Mouse (Mus musculus): ENCODE measurements around the gene Rnf40.

DNA sequence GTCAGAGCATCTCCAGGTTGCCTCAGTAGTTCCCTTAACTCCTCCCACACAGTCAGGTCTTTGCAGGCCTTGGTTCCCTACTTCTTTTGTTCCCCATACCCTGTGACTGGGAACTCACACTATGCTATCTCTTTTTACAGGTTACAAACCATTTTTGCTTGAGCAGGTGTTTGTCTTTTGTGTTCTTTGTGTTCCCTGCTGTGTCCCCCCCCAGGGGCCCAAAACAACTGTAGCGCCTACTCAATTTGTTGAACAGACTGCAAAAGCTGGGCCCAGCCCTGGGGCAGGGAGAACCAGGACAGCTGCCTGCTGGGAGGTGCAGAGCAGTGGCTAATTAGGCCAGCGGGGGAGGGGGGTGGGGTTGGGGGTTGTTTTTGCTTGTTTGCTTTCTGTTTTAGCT, 29.4 kb downstream of the Rnf40 start:
- TF ChIP-seq USF1 (IDR thresholded peaks at IDR 0.05; ENCODE audit: low read depth), result no peak
- no peak for TF ChIP-seq POLR2A (IDR thresholded peaks at IDR 0.05; ENCODE audit: insufficient read length, low read depth)
- no peak for TF ChIP-seq MYOD1 (IDR thresholded peaks at IDR 0.05; ENCODE audit: control insufficient read depth in 1 of 3, insufficient read length in 2 of 3, low read depth in 2 of 3)
- no peak for TF ChIP-seq REST (IDR thresholded peaks at IDR 0.05; ENCODE audit: insufficient read depth, insufficient read length)
- no peak for TF ChIP-seq TCF12 (IDR thresholded peaks at IDR 0.05; ENCODE audit: insufficient read depth, poor library complexity, severe bottlenecking)
- TF ChIP-seq E2F4 (IDR thresholded peaks at IDR 0.05; ENCODE audit: insufficient read depth), result no peak
